Mouse (Mus musculus): Measurements from ENCODE around the gene Phldb2. TPM values are rescaled to one million over a fixed set of nuclear protein-coding genes. Genes with fewer than 3 reads are reported as not detected.

The Phldb2 gene
- total and polyA plus RNA-seq, 3 experiments, result 0.04 TPM; not detected in 2

- peaks cover 4 to 11% of the 10 kb centered on the region in 2 experiments for H3K4me1 ChIP-seq (ENCODE audit: control insufficient read depth in 1 of 2, insufficient read depth in 2 of 2)
- no peak overlapping the region for H3K4me3 ChIP-seq (replicated peaks in 1 of 3; ENCODE audit: low read depth in 2 of 3, low read length in 2 of 3, poor library complexity in 1 of 3)
- H3K36me3 ChIP-seq (replicated peaks in 1 of 2; ENCODE audit: control insufficient read depth in 1 of 2, insufficient read depth in 1 of 2, low read length in 1 of 2), result no peaks in the 10 kb centered on the region
- no peak overlapping the region for H3K9ac ChIP-seq (ENCODE audit: insufficient read depth, low read depth)
- H3K27ac ChIP-seq (ENCODE audit: insufficient read depth, low read depth), result no peak overlapping the region
- no peaks in the 10 kb centered on the region for H3K79me2 ChIP-seq (replicated peaks; ENCODE audit: control insufficient read depth, extremely low read depth, insufficient read depth, poor library complexity, severe bottlenecking)
- no peak for TF ChIP-seq GABPA (IDR thresholded peaks at IDR 0.05; ENCODE audit: insufficient replicate concordance, low read depth, low read length)
- no peak for TF ChIP-seq HCFC1 (IDR thresholded peaks at IDR 0.05; ENCODE audit: low read depth, low read length)
- TF ChIP-seq UBTF (IDR thresholded peaks at IDR 0.05; ENCODE audit: low read depth, low read length), result no peak
- TF ChIP-seq CHD1 (IDR thresholded peaks at IDR 0.05; ENCODE audit: low read depth, low read length), result no peak
- TF ChIP-seq POLR2AphosphoS2 (IDR thresholded peaks at IDR 0.05; ENCODE audit: low read depth, low read length), result no peak
- TF ChIP-seq E2F4 (IDR thresholded peaks at IDR 0.05; ENCODE audit: insufficient replicate concordance, low read depth, low read length), result no peak
- TF ChIP-seq RAD21 (IDR thresholded peaks at IDR 0.05; ENCODE audit: low read depth, low read length), result no peak
- no peak for TF ChIP-seq IRF4 (IDR thresholded peaks at IDR 0.05; ENCODE audit: low read depth, low read length)
- no peak for DNase-seq (ENCODE audit: extremely low read depth)
- dilution Hi-C loops (cut with MboI; ENCODE audit: extremely low pct_ligation_motif_present, extremely low pct_unique_long_range_greater_than_20kb, low sequenced_read_pairs) (no loop called here), in situ Hi-C loops (cut with MboI; ENCODE audit: low pct_ligation_motif_present, low pct_unique_long_range_greater_than_20kb, low sequenced_read_pairs) (no loop called here)
- H3K4me2 ChIP-seq (ENCODE audit: insufficient read depth, low read depth, poor library complexity, severe bottlenecking), result no peak overlapping the region
- no peaks in the 10 kb centered on the region for H3K9me3 ChIP-seq (replicated peaks; ENCODE audit: low read length)
- H3K27me3 ChIP-seq (replicated peaks), result no peaks in the 10 kb centered on the region
Observed at GRCm38 (mm10) chr16:45946335-45946734, 7.1 kb downstream of the Phldb2 start.

- H3K4me2 ChIP-seq (ENCODE audit: insufficient read depth, low read depth, poor library complexity, severe bottlenecking), result no peak overlapping the region
- H3K4me3 ChIP-seq (replicated peaks in 1 of 3; ENCODE audit: low read depth in 2 of 3, low read length in 2 of 3, poor library complexity in 1 of 3), result no peak overlapping the region
- in situ Hi-C loops (cut with MboI; ENCODE audit: low pct_ligation_motif_present, low pct_unique_long_range_greater_than_20kb, low sequenced_read_pairs), result no loop called here
- peaks cover 5 to 18% of the 10 kb centered on the region in 2 experiments for H3K4me1 ChIP-seq (ENCODE audit: control insufficient read depth in 1 of 2, insufficient read depth in 2 of 2)
- no peak overlapping the region for H3K27ac ChIP-seq (ENCODE audit: insufficient read depth, low read depth)
- no peaks in the 10 kb centered on the region for H3K36me3 ChIP-seq (replicated peaks in 1 of 2; ENCODE audit: control insufficient read depth in 1 of 2, insufficient read depth in 1 of 2, low read length in 1 of 2)
- no peaks in the 10 kb centered on the region for H3K79me2 ChIP-seq (replicated peaks; ENCODE audit: control insufficient read depth, extremely low read depth, insufficient read depth, poor library complexity, severe bottlenecking)
- H3K27me3 ChIP-seq (replicated peaks), result no peaks in the 10 kb centered on the region
- TF ChIP-seq PAX5 (IDR thresholded peaks at IDR 0.05; ENCODE audit: low read length) (no peak), TCF12 (IDR thresholded peaks at IDR 0.05; ENCODE audit: low read depth, low read length) (no peak), MXI1 (IDR thresholded peaks at IDR 0.05; ENCODE audit: low read depth, low read length) (no peak), ETS1 (conservative IDR thresholded peaks at IDR 0.05; ENCODE audit: low read depth, low read length) (no peak), MEF2A (IDR thresholded peaks at IDR 0.05; ENCODE audit: borderline replicate concordance, low read depth, low read length) (no peak)
- no peak overlapping the region for H3K9ac ChIP-seq (ENCODE audit: insufficient read depth, low read depth)
- no peak for DNase-seq (ENCODE audit: extremely low read depth)
- no peaks in the 10 kb centered on the region for H3K9me3 ChIP-seq (replicated peaks; ENCODE audit: low read length)
- dilution Hi-C loops (cut with MboI; ENCODE audit: extremely low pct_ligation_motif_present, extremely low pct_unique_long_range_greater_than_20kb, low sequenced_read_pairs), result no loop called here
Observed at GRCm38 (mm10) chr16:45945649-45946048, 7.7 kb downstream of the Phldb2 start.

GRCm38 (mm10) chr16:45945174-45945631 lies 8.2 kb downstream of the Phldb2 start:
- H3K9me3 ChIP-seq (replicated peaks; ENCODE audit: low read length), result no peaks in the 10 kb centered on the region
- no peak overlapping the region for H3K4me3 ChIP-seq (replicated peaks in 1 of 3; ENCODE audit: low read depth in 2 of 3, low read length in 2 of 3, poor library complexity in 1 of 3)
- dilution Hi-C loops (cut with MboI; ENCODE audit: extremely low pct_ligation_motif_present, extremely low pct_unique_long_range_greater_than_20kb, low sequenced_read_pairs) (no loop called here), in situ Hi-C loops (cut with MboI; ENCODE audit: low pct_ligation_motif_present, low pct_unique_long_range_greater_than_20kb, low sequenced_read_pairs) (no loop called here)
- H3K9ac ChIP-seq (ENCODE audit: insufficient read depth, low read depth), result no peak overlapping the region
- no peak overlapping the region for H3K4me2 ChIP-seq (ENCODE audit: insufficient read depth, low read depth, poor library complexity, severe bottlenecking)
- H3K79me2 ChIP-seq (replicated peaks; ENCODE audit: control insufficient read depth, extremely low read depth, insufficient read depth, poor library complexity, severe bottlenecking), result no peaks in the 10 kb centered on the region
- DNase-seq (ENCODE audit: extremely low read depth), result no peak
- H3K27ac ChIP-seq (ENCODE audit: insufficient read depth, low read depth), result no peak overlapping the region
- peaks cover 6 to 22% of the 10 kb centered on the region in 2 experiments for H3K4me1 ChIP-seq (ENCODE audit: control insufficient read depth in 1 of 2, insufficient read depth in 2 of 2)
- TF ChIP-seq NRF1 (IDR thresholded peaks at IDR 0.05; ENCODE audit: low read depth, low read length) (no peak), PAX5 (IDR thresholded peaks at IDR 0.05; ENCODE audit: low read length) (no peak), POLR2AphosphoS2 (IDR thresholded peaks at IDR 0.05; ENCODE audit: low read depth, low read length) (no peak), RCOR1 (conservative IDR thresholded peaks at IDR 0.05; ENCODE audit: low read depth, low read length) (no peak), GABPA (IDR thresholded peaks at IDR 0.05; ENCODE audit: insufficient replicate concordance, low read depth, low read length) (no peak)
- no peaks in the 10 kb centered on the region for H3K27me3 ChIP-seq (replicated peaks)
- no peaks in the 10 kb centered on the region for H3K36me3 ChIP-seq (replicated peaks in 1 of 2; ENCODE audit: control insufficient read depth in 1 of 2, insufficient read depth in 1 of 2, low read length in 1 of 2)
